8 mouse cellular contexts compared by ENCODE assay signal in genomic region chr5:66112059-66112458, GRCm38 (mm10).
DNase-seq lines count a peak whose midpoint lies in the region; ATAC-seq lines count a peak whose summit lies in the region.

No protein-coding gene starts in this region.

- peak; percentile 34 for DNase-seq in ovary, adult 18-20 months (ENCODE audit: low spot score)
- DNase-seq in ovary, postnatal 36 days (ENCODE audit: low spot score): no peak
- DNase-seq in gastrocnemius, postnatal 14 days: peak; percentile 34
- peak; percentile 45 for DNase-seq in kidney, postnatal 14 days
- no peak for DNase-seq in embryo, embryonic 9.5 days (ENCODE audit: extremely low spot score)
- no peak for DNase-seq in ovary, postnatal 14 days (ENCODE audit: low spot score)
- DNase-seq in right cerebral cortex, postnatal 4 days: no peak

- ATAC-seq in megakaryocyte progenitor cell, adult 5-6 weeks (replicated peaks; ENCODE audit: poor library complexity): peak; percentile 96

- intact Hi-C loops in gastrocnemius, postnatal 14 days (cut with DNase I; ENCODE audit: low total_unique reads): no loop called here

Comparison
In these comparisons a context has a peak if more than half of its experiments do, and no peak if none do; other contexts are left out.
1. DNase-seq: peak in ovary, adult 18-20 months (single experiment), gastrocnemius, postnatal 14 days (single experiment) and kidney, postnatal 14 days (single experiment); none in ovary, postnatal 36 days (single experiment), embryo, embryonic 9.5 days (single experiment), ovary, postnatal 14 days (single experiment) and right cerebral cortex, postnatal 4 days (single experiment).